Mouse (Mus musculus): ENCODE results near the gene Vmn2r43. TPM values are rescaled to one million over a fixed set of nuclear protein-coding genes. Genes with fewer than 3 reads are reported as not detected.
"Not testable (repeated sequence)": the region's sequence is repeated elsewhere in the genome, so short reads cannot be mapped to it uniquely, and the experiment has no call there.

Vmn2r43 gene
- polyA plus RNA-seq (2012; fragmentation: generic; extraction: Trizol), result not detected
- long read RNA-seq, experiment 1, result 0 reads
- long read RNA-seq, experiment 2, result 0 reads

DNA sequence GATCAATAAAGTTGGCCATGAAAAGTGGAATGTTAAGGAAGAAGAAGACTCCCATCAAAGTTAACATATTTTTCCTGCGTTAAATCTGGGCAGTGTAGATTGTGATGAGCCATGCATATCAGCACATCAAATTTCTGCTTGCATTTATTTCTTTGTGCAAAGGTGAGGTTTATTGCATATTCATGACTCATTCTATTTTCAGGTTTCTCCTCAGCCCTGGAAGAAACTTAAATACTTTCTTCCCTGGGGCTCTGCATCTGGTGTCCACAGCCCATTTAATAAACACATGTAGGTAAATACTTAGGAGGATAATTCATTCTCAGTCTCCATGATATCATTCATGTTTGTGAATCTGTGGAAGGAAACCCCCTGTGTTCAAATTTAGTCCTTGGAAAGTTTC, at the start of gene Vmn2r43:
Vmn2r43 (minus strand) TSS at position 101 of the 400 bp plus-strand sequence.
- H3K4me3 ChIP-seq (ENCODE audit: insufficient read depth, poor library complexity, severe bottlenecking); H3K79me3 ChIP-seq (ENCODE audit: low read depth); H3K36me3 ChIP-seq (ENCODE audit: control insufficient read depth, insufficient read depth); H3K79me2 ChIP-seq (ENCODE audit: control insufficient read depth, insufficient read depth); H3K27me3 ChIP-seq (ENCODE audit: control insufficient read depth, insufficient read depth, insufficient read length); H3ac ChIP-seq (ENCODE audit: control insufficient read depth, insufficient read length, low read depth): not testable (repeated sequence)

DNA sequence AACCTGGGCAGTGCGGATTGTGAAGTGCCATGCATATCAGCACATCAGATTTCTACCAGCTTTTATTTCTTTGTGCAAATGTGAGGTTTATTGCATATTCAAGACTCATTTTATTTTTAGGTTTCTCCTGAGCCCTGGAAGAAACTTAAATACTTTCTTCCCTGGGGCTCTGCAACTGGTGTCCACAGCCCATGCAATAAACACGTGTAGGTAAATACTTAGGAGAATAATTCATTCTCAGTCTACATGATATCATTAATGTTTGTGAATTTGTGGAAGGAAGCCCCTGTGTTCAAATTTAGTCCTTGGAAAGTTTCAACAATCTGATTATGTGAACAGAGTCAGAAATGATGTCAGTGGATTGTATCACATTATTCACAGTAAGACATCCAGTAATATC, 60.2 kb downstream of the Vmn2r43 start, which contains the start of gene Vmn2r42:
Vmn2r42 (minus strand) TSS at position 101 of the 400 bp plus-strand sequence.
- H3K79me3 ChIP-seq (ENCODE audit: low read depth); H3K36me3 ChIP-seq (ENCODE audit: control insufficient read depth, insufficient read depth); H3K4me3 ChIP-seq (ENCODE audit: insufficient read depth, poor library complexity, severe bottlenecking); H3K27me3 ChIP-seq (ENCODE audit: control insufficient read depth, insufficient read depth, insufficient read length); H3K79me2 ChIP-seq (ENCODE audit: control insufficient read depth, insufficient read depth); H3ac ChIP-seq (ENCODE audit: control insufficient read depth, insufficient read length, low read depth): not testable (repeated sequence)

Other genes with a start within 250 kb of the Vmn2r43 start
- not detected for gene Vmn2r41, start 98.9 kb downstream of the Vmn2r43 start, polyA plus RNA-seq (2012; fragmentation: generic; extraction: Trizol)
- gene Vmn2r42, start 60.3 kb downstream of the Vmn2r43 start, polyA plus RNA-seq (2012; fragmentation: generic; extraction: Trizol), result not detected
- not detected for gene Vmn2r44, start 122.7 kb upstream of the Vmn2r43 start, polyA plus RNA-seq (2012; fragmentation: generic; extraction: Trizol)
- not detected for gene Vmn2r45, start 228.5 kb upstream of the Vmn2r43 start, polyA plus RNA-seq (2012; fragmentation: generic; extraction: Trizol)

Data from C2C12 (cell line).